Mouse (Mus musculus) left cerebral cortex, postnatal 25 days (tissue): ENCODE measurements around the gene Prdm11. TPM values are rescaled to one million over a fixed set of nuclear protein-coding genes. Genes with fewer than 3 reads are reported as not detected.
A peak's percentile ranks its signal among the peaks of the same experiment; 100 is the strongest.

ENCODE experiments used
- DNase-seq, 2 experiments: peaks; one replicate each; pipeline ENCODE4 v3.0.0; 2022; ENCODE audit warnings: low spot score in 2 of 2, mixed read lengths in 1 of 2
- intact Hi-C: fragments of 180-260 bp; cut with DNase I; formaldehyde crosslinking; loops from one replicate; pipeline ENCODE4 v1.15.1; 2025
- total RNA-seq, 2 experiments: library from RNA; stranded (reverse); gene quantifications; 2 replicates each; pipeline ENCODE4 v1.2.3; 2021

Gene Prdm11
- total RNA-seq, 2 experiments from 2014 or later = 21.7 to 25.8 TPM

GRCm38 (mm10) chr2:92945824-92946598, 100.0 kb downstream of the Prdm11 start:
- no peak for DNase-seq
- intact Hi-C loops = no loop called here

- DNase-seq = no peak
- intact Hi-C loops = no loop called here
Measured at GRCm38 (mm10) chr2:92945125-92945746, 100.7 kb downstream of the Prdm11 start.

DNA sequence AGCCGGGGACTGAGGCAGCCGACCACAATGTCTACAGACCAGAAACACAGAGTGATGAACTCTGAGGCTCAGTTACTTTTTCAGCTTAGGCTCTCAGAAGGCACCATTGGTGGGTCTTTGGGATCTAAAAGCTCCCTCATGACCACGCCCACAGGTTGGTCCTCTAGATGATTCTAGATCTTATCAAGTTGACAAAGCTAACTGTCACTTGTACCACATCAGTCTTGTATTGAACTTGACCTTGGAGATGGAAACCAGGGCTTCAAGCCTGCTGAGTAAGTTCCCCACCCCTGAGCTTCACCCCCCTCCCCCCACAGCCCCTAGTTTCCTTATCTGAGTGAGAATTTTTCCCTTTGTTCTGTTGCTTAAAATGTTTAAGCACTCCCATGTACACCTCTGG, 101.6 kb downstream of the Prdm11 start:
- intact Hi-C loops = no loop called here
- DNase-seq = no peak

- no peak for DNase-seq
- intact Hi-C loops = no loop called here
Measured at GRCm38 (mm10) chr2:92943406-92943805, 102.6 kb downstream of the Prdm11 start.

DNA sequence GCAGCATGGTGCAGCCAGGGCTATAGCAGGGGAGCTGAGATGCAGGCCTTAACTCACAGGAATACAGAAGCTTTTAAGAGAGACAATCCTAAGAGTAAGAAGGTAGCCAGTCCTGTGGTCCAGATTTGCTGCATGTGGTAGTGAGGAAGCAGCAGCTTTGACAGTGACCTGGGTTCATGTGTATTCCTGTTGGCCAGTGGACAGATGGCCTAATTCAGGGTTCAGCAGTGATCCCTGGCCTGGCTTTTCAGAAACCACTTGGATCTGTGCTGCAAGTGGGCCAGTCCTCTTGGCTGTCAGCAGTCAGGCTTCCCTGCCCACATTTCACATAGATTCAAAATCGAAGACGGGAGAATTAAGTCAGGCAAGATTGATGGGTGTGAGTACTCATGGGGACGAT, 104.5 kb downstream of the Prdm11 start:
- intact Hi-C loops = no loop called here
- DNase-seq = no peak

GRCm38 (mm10) chr2:92940963-92941362, 105.0 kb downstream of the Prdm11 start:
- peak in 1 of 2 experiments; percentile 61 for DNase-seq
- intact Hi-C loops = no loop called here

- DNase-seq = peak in 1 of 2 experiments; percentile 62
Measured at GRCm38 (mm10) chr2:92938827-92939226, 107.1 kb downstream of the Prdm11 start.

GRCm38 (mm10) chr2:92938063-92938462, 107.9 kb downstream of the Prdm11 start:
- intact Hi-C loops = no loop called here
- DNase-seq = no peak

More at GRCm38 (mm10) chr2:92938827-92939226, 107.1 kb downstream of the Prdm11 start:
- intact Hi-C loops = no loop called here

DNA sequence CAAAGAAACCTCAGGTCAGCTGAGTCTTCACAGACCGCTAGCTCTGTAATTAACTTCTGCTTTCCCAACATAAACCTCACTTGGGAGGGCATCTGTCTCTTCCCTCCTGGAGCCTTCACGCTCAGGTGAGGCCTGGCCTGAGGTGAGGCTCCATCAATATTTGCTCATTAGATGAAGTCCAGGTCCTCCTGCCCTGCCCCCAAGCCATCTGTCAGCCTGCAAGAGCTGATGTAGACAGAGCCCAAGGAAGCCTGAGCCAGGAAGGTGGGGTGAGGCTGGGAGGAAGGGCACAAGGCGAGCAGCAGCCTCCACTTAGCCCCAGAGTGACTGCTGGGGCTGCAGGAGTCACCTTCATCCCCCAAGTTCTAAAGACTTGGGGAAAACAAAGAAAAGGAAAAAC, 110.5 kb downstream of the Prdm11 start:
- DNase-seq = no peak
- intact Hi-C loops = loop anchor here (2.0 kb wide), 1 partner anchor 13 kb away; no protein-coding TSS in a partner anchor

DNA sequence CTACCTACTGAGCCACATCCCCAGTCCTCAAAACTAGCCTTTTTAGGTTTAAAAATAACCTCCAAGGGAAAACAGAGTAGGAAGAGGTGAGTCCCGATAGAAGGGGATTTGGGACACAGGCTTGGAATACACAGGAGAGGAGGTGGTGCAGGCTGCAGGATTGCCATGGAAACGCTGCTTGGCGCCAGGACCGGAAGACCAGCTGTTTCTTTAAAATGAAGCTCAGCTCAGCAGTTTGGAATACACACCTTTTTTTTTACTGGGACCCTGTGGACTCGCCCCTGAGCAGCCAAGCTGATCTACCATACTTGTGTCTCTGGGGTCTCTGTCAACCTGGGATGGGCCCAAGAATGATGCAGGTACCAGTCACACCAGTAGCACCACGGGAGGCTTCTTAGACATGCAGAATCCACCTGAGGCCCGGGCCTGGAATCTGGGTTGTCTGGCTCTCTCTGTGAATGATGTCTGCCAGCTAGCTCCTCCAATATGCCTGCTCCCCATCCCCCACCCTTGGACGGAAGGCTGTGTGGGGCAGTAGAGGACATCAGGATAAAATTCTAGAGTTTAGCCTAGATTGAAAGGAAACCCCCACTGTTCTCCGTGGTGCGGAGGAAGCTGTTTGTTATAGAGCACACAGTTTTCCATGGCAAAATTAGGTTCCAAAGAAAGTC, 111.5 kb downstream of the Prdm11 start:
- intact Hi-C loops = loop anchor here (1.0 to 2.0 kb wide), 2 partner anchors 14 to 19 kb away; partner anchors contain the start of gene Syt13
- peak; percentile 76 to 97 for DNase-seq

- intact Hi-C loops = no loop called here
- peak in 1 of 2 experiments; percentile 61 for DNase-seq
Measured at GRCm38 (mm10) chr2:92933379-92933778, 112.6 kb downstream of the Prdm11 start.

- intact Hi-C loops = no loop called here
- DNase-seq = no peak
Measured at GRCm38 (mm10) chr2:92931061-92931460, 114.9 kb downstream of the Prdm11 start.

GRCm38 (mm10) chr2:92929696-92930095, 116.3 kb downstream of the Prdm11 start:
- intact Hi-C loops = no loop called here

GRCm38 (mm10) chr2:92924677-92925259, 121.2 kb downstream of the Prdm11 start:
- intact Hi-C loops = no loop called here
- DNase-seq = no peak

More at GRCm38 (mm10) chr2:92929696-92930095, 116.3 kb downstream of the Prdm11 start:
- DNase-seq = no peak

- DNase-seq = peak in 1 of 2 experiments; percentile 85
Measured at GRCm38 (mm10) chr2:92920709-92921108, 125.3 kb downstream of the Prdm11 start.

DNA sequence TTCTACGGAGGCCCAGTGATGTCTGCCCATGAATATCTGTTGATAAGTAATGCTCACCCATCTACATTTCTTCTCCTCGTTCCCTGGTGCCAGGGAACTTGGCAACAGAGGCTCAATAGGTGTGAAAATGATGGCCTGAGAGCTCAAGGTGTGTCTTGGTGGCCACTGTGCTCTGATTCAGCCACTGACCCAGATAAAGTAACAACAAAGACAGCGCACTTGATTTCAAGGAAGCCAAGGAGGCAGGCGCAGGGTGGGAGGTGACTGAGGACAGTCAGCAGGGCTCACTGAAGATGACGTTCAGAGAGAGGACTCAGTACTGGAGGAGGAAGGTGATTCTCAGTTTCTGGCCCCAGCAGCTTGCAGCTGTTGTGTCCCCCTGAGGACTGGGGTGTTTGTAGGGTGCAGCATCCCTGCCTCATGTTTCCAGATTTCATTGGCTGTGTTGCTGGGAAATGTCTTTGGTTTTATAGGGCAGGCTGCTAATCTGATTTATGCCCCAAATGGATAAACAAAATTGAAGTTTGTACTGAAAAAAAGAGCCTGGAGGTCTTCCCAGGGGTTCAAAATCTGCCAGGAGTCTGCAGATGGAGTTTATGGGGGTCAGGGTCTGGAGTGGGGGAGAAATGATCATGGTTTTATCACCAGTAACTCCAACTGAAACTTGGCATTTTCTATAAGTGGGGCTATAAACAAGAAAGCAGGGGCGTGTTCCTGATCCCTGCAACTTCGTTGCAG, 128.4 kb downstream of the Prdm11 start:
- intact Hi-C loops = no loop called here
- DNase-seq = no peak

More at GRCm38 (mm10) chr2:92920709-92921108, 125.3 kb downstream of the Prdm11 start:
- intact Hi-C loops = no loop called here

GRCm38 (mm10) chr2:92915659-92916631, 130.0 kb downstream of the Prdm11 start:
- intact Hi-C loops = loop anchor here (1.0 kb wide), 2 partner anchors 18 to 38 kb away; no protein-coding TSS in a partner anchor
- DNase-seq = no peak
